Mouse (Mus musculus) liver, adult 2 months (tissue): ENCODE measurements at regions not wholly inside any gene's neighbourhood (a gene's known extent, or its start where the extent isn't known, plus 50 kb on each side); places are given as distances from the start of the nearest gene placed in this dataset.

Experiments
- DNase-seq: peaks from one replicate; pipeline ENCODE4 v3.0.0-alpha.2; 2011; ENCODE audit warnings: low read depth, low spot score; ENCODE audit errors: extremely low read depth
- H3K27ac ChIP-seq: fragments of 200-500 bp; replicated peaks from 2 replicates; pipeline ENCODE4 v1.5.1; 2012; ENCODE audit warnings: low read depth, mild to moderate bottlenecking, control low read depth, inconsistent platforms, low read length; ENCODE audit not compliant: insufficient read depth
- H3K27me3 ChIP-seq: fragments of 200-500 bp; 2 replicates; pipeline ENCODE4 v1.6.1; 2012; ENCODE audit warnings: mild to moderate bottlenecking, moderate library complexity, low read length, inconsistent platforms; ENCODE audit not compliant: control insufficient read depth, insufficient read depth
- H3K36me3 ChIP-seq: fragments of 200-500 bp; 2 replicates; pipeline ENCODE4 v1.6.1; 2012; ENCODE audit warnings: low read length, inconsistent platforms; ENCODE audit not compliant: control insufficient read depth, insufficient read depth
- H3K4me1 ChIP-seq: fragments of 200-500 bp; 2 replicates; pipeline ENCODE4 v1.6.1; 2011; ENCODE audit warnings: low read length; ENCODE audit not compliant: control insufficient read depth, insufficient read depth
- H3K4me3 ChIP-seq: fragments of 200-500 bp; 2 replicates; pipeline ENCODE4 v1.5.1; 2011; ENCODE audit warnings: low read depth, mild to moderate bottlenecking, control low read depth, low read length, moderate library complexity; ENCODE audit not compliant: insufficient read depth
- H3K79me2 ChIP-seq: fragments of 200-500 bp; 2 replicates; pipeline ENCODE4 v1.6.1; 2012; ENCODE audit warnings: inconsistent platforms, mild to moderate bottlenecking, low read length, moderate library complexity; ENCODE audit not compliant: control insufficient read depth, insufficient read depth
- H3K9ac ChIP-seq: fragments of 200-500 bp; 2 replicates; pipeline ENCODE4 v1.6.1; 2012; ENCODE audit warnings: low read depth, mild to moderate bottlenecking, control low read depth, inconsistent platforms, low read length
- CTCF ChIP-seq: fragments of 200-500 bp; IDR thresholded peaks from 2 replicates; pipeline ENCODE4 v1.5.1; 2011; ENCODE audit warnings: low read depth, low read length, control low read depth
- POLR2A ChIP-seq: fragments of 200-500 bp; IDR thresholded peaks from 2 replicates; pipeline ENCODE4 v1.6.1; 2011; ENCODE audit warnings: low read length, control low read depth; ENCODE audit not compliant: insufficient read depth; ENCODE audit errors: extremely low read depth
- WGBS: fragments of 180-500 bp; shearing (Covaris S2); methylation state at CpG from one replicate; pipeline ENCODE4 v1.1.7; 2018; 5-methylcytosine and 5-hydroxymethylcytosine counted together

DNA sequence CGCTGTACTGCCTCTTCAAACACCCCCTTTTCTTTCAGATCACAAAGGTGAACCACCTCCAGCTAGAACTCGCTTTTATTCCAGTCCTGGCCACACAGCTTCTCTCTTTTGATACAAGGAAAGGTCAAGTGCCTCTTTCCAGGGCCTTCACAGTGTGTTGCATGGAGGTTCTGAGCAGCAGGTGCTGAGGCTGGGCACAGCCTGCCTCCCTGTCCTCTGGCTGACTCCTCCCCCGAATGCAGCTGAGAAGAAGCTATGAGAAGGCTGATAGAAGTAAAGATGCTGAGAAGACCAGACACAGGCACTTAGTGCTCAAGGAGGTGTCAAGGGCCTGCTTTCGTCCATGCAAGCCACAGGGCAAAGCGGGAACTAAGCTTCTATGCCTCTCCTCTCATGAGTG is 248.2 kb downstream of the Pdcd6ip start:
- Histone ChIP-seq H3K36me3 (no peaks in the 10 kb centered on the region), H3K79me2 (no peaks in the 10 kb centered on the region), H3K4me3 (no peak overlapping the region), H3K27me3 (no peaks in the 10 kb centered on the region), H3K9ac (no peak overlapping the region), H3K4me1 (no peaks in the 10 kb centered on the region), H3K27ac (no peak overlapping the region)
- WGBS, result 74% methylated on average over 5 of the region's 5 CpGs
- no peak for TF ChIP-seq CTCF
- no peak for TF ChIP-seq POLR2A
- DNase-seq, result no peak

DNA sequence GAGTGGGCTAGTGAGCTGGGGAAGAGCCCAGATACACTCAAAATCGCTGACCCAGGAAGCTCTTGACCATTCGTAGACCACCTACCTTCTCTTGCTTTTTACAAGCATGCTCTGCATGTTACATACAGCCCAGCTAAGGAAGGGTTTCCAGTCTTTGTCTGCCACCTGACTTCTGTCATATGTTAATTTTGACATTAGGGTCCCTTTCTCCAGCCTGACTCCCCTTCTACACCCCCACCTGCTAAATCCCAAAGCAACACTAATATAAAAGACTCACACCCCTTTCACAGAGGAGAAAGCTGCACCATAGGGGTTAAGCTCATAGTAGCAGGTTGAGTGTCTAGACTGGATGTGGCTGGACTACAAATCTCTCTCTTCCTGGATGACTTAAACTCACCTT is 248.8 kb downstream of the Pdcd6ip start:
- no peaks in the 10 kb centered on the region for H3K36me3 ChIP-seq
- 45% methylated on average over 2 of the region's 2 CpGs for WGBS
- no peak overlapping the region for H3K27ac ChIP-seq
- H3K9ac ChIP-seq, result no peak overlapping the region
- H3K27me3 ChIP-seq, result no peaks in the 10 kb centered on the region
- no peaks in the 10 kb centered on the region for H3K79me2 ChIP-seq
- TF ChIP-seq POLR2A (no peak), CTCF (no peak)
- no peaks in the 10 kb centered on the region for H3K4me1 ChIP-seq
- no peak for DNase-seq
- H3K4me3 ChIP-seq, result no peak overlapping the region

DNA sequence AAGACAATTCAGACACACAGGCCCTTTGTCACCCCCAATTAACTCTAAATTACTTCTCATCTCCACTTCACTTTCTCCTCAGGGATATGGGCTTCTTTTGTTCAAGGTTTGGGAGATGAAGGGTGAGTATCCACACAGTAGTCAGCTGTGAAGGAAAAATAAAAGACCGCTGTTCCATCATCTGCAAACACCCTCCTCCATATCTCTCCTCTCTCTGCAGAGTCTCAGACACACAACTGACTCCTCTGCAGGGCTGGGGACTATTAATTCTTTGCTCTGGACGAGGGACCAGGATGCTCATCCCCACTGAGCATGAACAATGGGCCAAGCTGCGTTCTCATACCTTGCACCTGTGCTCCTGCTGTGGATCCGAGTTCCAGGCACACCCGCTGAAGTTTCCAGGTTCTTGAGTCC is 249.3 kb downstream of the Pdcd6ip start:
- Histone ChIP-seq H3K36me3 (no peaks in the 10 kb centered on the region), H3K79me2 (no peaks in the 10 kb centered on the region), H3K27ac (no peak overlapping the region), H3K4me3 (no peak overlapping the region), H3K27me3 (no peaks in the 10 kb centered on the region), H3K9ac (no peak overlapping the region), H3K4me1 (no peaks in the 10 kb centered on the region)
- TF ChIP-seq POLR2A (no peak), CTCF (no peak)
- WGBS, result 32% methylated on average over 5 of the region's 5 CpGs
- no peak for DNase-seq

DNA sequence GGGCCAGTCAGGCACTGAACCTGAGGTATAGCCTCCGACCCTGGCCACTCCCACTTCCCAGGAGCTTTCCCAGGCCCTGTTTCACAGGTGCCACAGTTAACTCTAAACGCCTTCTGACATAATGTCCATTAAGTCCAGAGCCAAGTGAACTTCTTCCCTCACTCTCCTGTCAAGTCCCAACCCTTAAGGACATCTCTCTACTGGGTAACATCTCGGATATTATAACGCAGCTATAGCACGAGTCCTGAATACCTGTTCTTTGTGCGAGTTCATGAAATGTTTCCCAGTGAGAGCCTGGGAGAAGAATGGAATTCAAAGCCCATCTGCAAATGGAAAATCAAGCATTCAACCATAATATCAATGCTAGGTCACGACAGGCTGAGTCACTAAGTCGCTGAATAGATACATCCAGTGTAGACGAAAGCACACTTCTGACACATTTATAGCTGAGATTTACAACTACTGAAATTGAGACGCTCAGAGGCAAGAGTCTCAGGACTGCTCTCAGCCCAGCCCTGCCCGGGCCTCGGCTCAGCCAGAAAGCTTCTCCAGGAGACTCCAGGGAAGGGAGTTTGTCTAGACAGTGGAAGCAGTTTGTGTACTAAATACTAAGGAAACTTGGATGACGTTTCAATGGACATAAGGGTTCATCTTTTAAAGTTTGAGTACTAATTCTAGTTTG is 250.7 kb downstream of the Pdcd6ip start:
- WGBS, result 86% methylated on average over 13 of the region's 13 CpGs
- no peak for DNase-seq
- Histone ChIP-seq H3K36me3 (no peaks in the 10 kb centered on the region), H3K4me1 (no peaks in the 10 kb centered on the region), H3K27me3 (no peaks in the 10 kb centered on the region), H3K27ac (no peak overlapping the region), H3K4me3 (no peak overlapping the region), H3K9ac (no peak overlapping the region), H3K79me2 (no peaks in the 10 kb centered on the region)
- TF ChIP-seq POLR2A, result no peak
- TF ChIP-seq CTCF, result no peak

DNA sequence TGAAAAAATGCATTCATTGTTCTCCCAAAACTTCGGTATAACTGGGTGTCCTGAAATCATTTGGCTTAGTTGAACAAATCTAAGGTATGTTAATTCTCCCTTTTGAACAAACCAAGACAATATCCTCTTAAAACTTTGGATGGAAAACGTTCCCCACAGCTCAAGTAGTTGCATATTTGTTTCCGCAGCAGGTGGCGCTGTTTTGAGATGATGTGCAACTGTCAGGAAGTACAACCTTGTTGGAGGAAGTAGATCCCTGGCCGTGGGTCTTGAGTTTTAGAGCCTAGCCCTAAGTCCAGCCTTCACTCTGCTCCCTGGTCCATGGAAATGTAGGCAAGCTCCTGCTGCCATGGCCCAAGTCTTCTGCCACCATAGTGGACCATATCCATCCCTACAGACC is 252.5 kb downstream of the Pdcd6ip start:
- no peak for DNase-seq
- H3K4me3 ChIP-seq, result no peak overlapping the region
- WGBS, result 83% methylated on average over 5 of the region's 5 CpGs

DNA sequence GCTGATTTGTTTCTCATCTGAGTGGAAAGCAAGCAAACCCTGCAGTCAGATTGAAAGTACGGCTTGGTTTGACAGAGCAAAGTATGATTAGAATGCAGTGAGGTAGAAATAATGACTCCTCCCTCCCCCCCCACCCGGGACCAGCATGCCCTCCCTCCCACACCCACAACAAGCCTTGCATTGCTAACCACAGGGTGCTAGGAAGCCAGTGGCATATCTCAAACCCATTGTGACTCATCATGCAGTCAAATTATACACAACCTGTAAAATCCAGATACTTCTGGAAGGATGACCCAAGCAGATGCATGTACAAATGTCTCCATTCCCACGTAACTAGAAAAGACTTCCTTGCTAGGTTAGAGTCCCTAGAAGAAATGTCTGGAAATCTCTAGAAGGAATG is 254.8 kb downstream of the Pdcd6ip start:
- Histone ChIP-seq H3K4me3 (no peak overlapping the region), H3K4me1 (no peaks in the 10 kb centered on the region), H3K36me3 (no peaks in the 10 kb centered on the region), H3K9ac (no peak overlapping the region), H3K27me3 (no peaks in the 10 kb centered on the region), H3K79me2 (no peaks in the 10 kb centered on the region), H3K27ac (no peak overlapping the region)
- WGBS, result 69% methylated on average over 3 of the region's 3 CpGs
- TF ChIP-seq POLR2A (no peak), CTCF (no peak)
- DNase-seq, result no peak

More for the DNA sequence above, 252.5 kb downstream of the Pdcd6ip start:
- Histone ChIP-seq H3K4me1 (no peaks in the 10 kb centered on the region), H3K27ac (no peak overlapping the region), H3K27me3 (no peaks in the 10 kb centered on the region), H3K9ac (no peak overlapping the region), H3K36me3 (no peaks in the 10 kb centered on the region), H3K79me2 (no peaks in the 10 kb centered on the region)
- TF ChIP-seq CTCF (no peak), POLR2A (no peak)
